Mouse (Mus musculus) neural tube, embryonic 11.5 days (tissue): ENCODE results near the gene Spaca6. TPM values are rescaled to one million over a fixed set of nuclear protein-coding genes. Genes with fewer than 3 reads are reported as not detected.

Experiments
- ATAC-seq: fragments of 200-750 bp; cut with Nextera tagmentation; 2 replicates; pipeline ENCODE4 v1.8.0; 2017; ENCODE audit warnings: moderate number of reproducible peaks, mild to moderate bottlenecking, moderate TSS enrichment, moderate library complexity; ENCODE audit not compliant: insufficient read depth, low FRiP score, low TSS enrichment
- DNase-seq: peaks from one replicate; pipeline ENCODE4 v3.0.0-alpha.2; 2015; ENCODE audit warnings: low spot score
- H3K27ac ChIP-seq: fragments of 300-500 bp; sonication (generic); 2 replicates; pipeline ENCODE4 v1.5.1; 2014; ENCODE audit warnings: low read depth, mild to moderate bottlenecking, low read length
- H3K27me3 ChIP-seq: fragments of 300-500 bp; sonication (generic); 2 replicates; pipeline ENCODE4 v1.6.1; 2014; ENCODE audit warnings: mild to moderate bottlenecking, low read length, mixed read lengths; ENCODE audit not compliant: control insufficient read depth, insufficient read depth
- H3K36me3 ChIP-seq: fragments of 300-500 bp; sonication (generic); 2 replicates; pipeline ENCODE4 v1.6.1; 2014; ENCODE audit warnings: mild to moderate bottlenecking, low read length, moderate library complexity, mixed read lengths; ENCODE audit not compliant: control insufficient read depth, insufficient read depth
- H3K4me1 ChIP-seq: fragments of 300-500 bp; sonication (generic); 2 replicates; pipeline ENCODE4 v1.6.1; 2014; ENCODE audit warnings: low read length, mixed read lengths; ENCODE audit not compliant: control insufficient read depth, insufficient read depth
- H3K4me2 ChIP-seq: fragments of 300-500 bp; sonication (generic); 2 replicates; pipeline ENCODE4 v1.6.1; 2014; ENCODE audit warnings: low read depth, mild to moderate bottlenecking, moderate library complexity
- H3K4me3 ChIP-seq: fragments of 300-500 bp; sonication (generic); 2 replicates; pipeline ENCODE4 v1.5.1; 2014; ENCODE audit warnings: low read depth, low read length
- H3K9ac ChIP-seq: fragments of 300-500 bp; sonication (generic); 2 replicates; pipeline ENCODE4 v1.6.1; 2014; ENCODE audit warnings: mild to moderate bottlenecking, low read length
- H3K9me3 ChIP-seq: fragments of 300-500 bp; sonication (generic); 2 replicates; pipeline ENCODE4 v1.6.1; 2016; ENCODE audit warnings: low read length; ENCODE audit not compliant: control insufficient read depth
- WGBS: fragments of 180-500 bp; shearing (Covaris S2); extraction: QIAGEN DNeasy Blood & Tissue Kit; methylation state at CpG from one replicate; pipeline ENCODE4 v1.1.7; 2014; 5-methylcytosine and 5-hydroxymethylcytosine counted together
- polyA plus RNA-seq: library from polyadenylated mRNA; unstranded; fragments of >200 nt; fragmentation: Nextera tagmentation; extraction: Ambion mirVana; gene quantifications from 2 replicates; pipeline ENCODE4 v1.2.1, GENCODE M21; 2014

The Spaca6 gene
- polyA plus RNA-seq, 1 experiment from 2014 or later = 22.1 TPM

GRCm38 (mm10) chr17:17828191-17828981, 1.4 kb downstream of the Spaca6 start:
- peak overlapping the region; percentile 93 for H3K9ac ChIP-seq
- no peaks in the 10 kb centered on the region for H3K27me3 ChIP-seq
- peak overlapping the region; percentile 99 for H3K27ac ChIP-seq
- peak; percentile 71 for ATAC-seq
- H3K9me3 ChIP-seq = no peaks in the 10 kb centered on the region
- DNase-seq = peak; percentile 89
- peaks cover 6% of the 10 kb centered on the region for H3K36me3 ChIP-seq
- 3% methylated on average over 6 of the region's 15 CpGs for WGBS
- peaks cover 19% of the 10 kb centered on the region for H3K4me1 ChIP-seq
- H3K4me2 ChIP-seq = peak overlapping the region; percentile 87
- peak overlapping the region; percentile 64 for H3K4me3 ChIP-seq

- peaks cover 19% of the 10 kb centered on the region for H3K4me1 ChIP-seq
- peak overlapping the region; percentile 64 for H3K4me3 ChIP-seq
- no peak for ATAC-seq
- peaks cover 6% of the 10 kb centered on the region for H3K36me3 ChIP-seq
- no peaks in the 10 kb centered on the region for H3K9me3 ChIP-seq
- peak overlapping the region; percentile 87 for H3K4me2 ChIP-seq
- DNase-seq = no peak
- WGBS = 2% methylated on average over 6 of the region's 6 CpGs
- H3K27me3 ChIP-seq = no peaks in the 10 kb centered on the region
- H3K9ac ChIP-seq = peak overlapping the region; percentile 93
- H3K27ac ChIP-seq = peak overlapping the region; percentile 99
These were observed 2.3 kb downstream of the Spaca6 start for GRCm38 (mm10) chr17:17829052-17829785.

- WGBS = 51% methylated on average over 23 of the region's 23 CpGs
These were observed 3.0 kb downstream of the Spaca6 start for GRCm38 (mm10) chr17:17829816-17830535.

GRCm38 (mm10) chr17:17830731-17831130, 3.8 kb downstream of the Spaca6 start:
- no peak overlapping the region for H3K27ac ChIP-seq
- H3K4me1 ChIP-seq = peaks cover 21% of the 10 kb centered on the region

More at GRCm38 (mm10) chr17:17829816-17830535, 3.0 kb downstream of the Spaca6 start:
- no peak for ATAC-seq
- Histone ChIP-seq H3K4me1 (peaks cover 24% of the 10 kb centered on the region), H3K36me3 (peaks cover 6% of the 10 kb centered on the region), H3K9me3 (no peaks in the 10 kb centered on the region), H3K4me3 (peak overlapping the region; percentile 64), H3K27me3 (no peaks in the 10 kb centered on the region), H3K4me2 (peak overlapping the region; percentile 87), H3K27ac (peak overlapping the region; percentile 99), H3K9ac (peak overlapping the region; percentile 93)
- DNase-seq = no peak

GRCm38 (mm10) chr17:17834896-17835295, 7.9 kb downstream of the Spaca6 start:
- Histone ChIP-seq H3K36me3 (peaks cover 13% of the 10 kb centered on the region), H3K27ac (no peak overlapping the region), H3K4me3 (no peak overlapping the region), H3K4me2 (no peak overlapping the region), H3K4me1 (peaks cover 29% of the 10 kb centered on the region), H3K27me3 (no peaks in the 10 kb centered on the region), H3K9me3 (no peaks in the 10 kb centered on the region), H3K9ac (no peak overlapping the region)
- ATAC-seq (no peak), DNase-seq (no peak)
- 29% methylated on average over 1 of the region's 1 CpGs for WGBS

More at GRCm38 (mm10) chr17:17830731-17831130, 3.8 kb downstream of the Spaca6 start:
- WGBS = 70% methylated on average over 7 of the region's 7 CpGs
- peak overlapping the region; percentile 87 for H3K4me2 ChIP-seq
- no peaks in the 10 kb centered on the region for H3K27me3 ChIP-seq
- no peaks in the 10 kb centered on the region for H3K9me3 ChIP-seq
- H3K9ac ChIP-seq = no peak overlapping the region
- peaks cover 6% of the 10 kb centered on the region for H3K36me3 ChIP-seq
- ATAC-seq (no peak), DNase-seq (no peak)
- peak overlapping the region; percentile 64 for H3K4me3 ChIP-seq

GRCm38 (mm10) chr17:17836101-17836500, 9.1 kb downstream of the Spaca6 start:
- 88% methylated on average over 5 of the region's 5 CpGs for WGBS
- Histone ChIP-seq H3K36me3 (peaks cover 12% of the 10 kb centered on the region), H3K4me3 (no peak overlapping the region), H3K9ac (no peak overlapping the region), H3K4me1 (peaks cover 18% of the 10 kb centered on the region), H3K9me3 (no peaks in the 10 kb centered on the region), H3K27me3 (no peaks in the 10 kb centered on the region), H3K4me2 (no peak overlapping the region), H3K27ac (no peak overlapping the region)
- DNase-seq (no peak), ATAC-seq (no peak)

GRCm38 (mm10) chr17:17837426-17837825, 10.5 kb downstream of the Spaca6 start:
- ATAC-seq (no peak), DNase-seq (peak; percentile 40)
- Histone ChIP-seq H3K36me3 (peaks cover 10% of the 10 kb centered on the region), H3K27me3 (no peaks in the 10 kb centered on the region), H3K4me2 (peak overlapping the region; percentile 48), H3K4me3 (peak overlapping the region; percentile 30; the same call in 1 of the 2 replicates), H3K9ac (peak overlapping the region; percentile 3; the same call in 1 of the 2 replicates), H3K4me1 (peaks cover 14% of the 10 kb centered on the region), H3K27ac (0 out of 2 replicates have a peak overlapping the region, but pooled peaks have one; percentile 3), H3K9me3 (no peaks in the 10 kb centered on the region)
- 7% methylated on average over 13 of the region's 13 CpGs for WGBS

GRCm38 (mm10) chr17:17837919-17838701, 11.2 kb downstream of the Spaca6 start:
- peak; percentile 92 for ATAC-seq
- WGBS = 1% methylated on average over 43 of the region's 43 CpGs
- Histone ChIP-seq H3K27me3 (no peaks in the 10 kb centered on the region), H3K9me3 (no peaks in the 10 kb centered on the region), H3K4me3 (peak overlapping the region; percentile 30), H3K4me1 (peaks cover 14% of the 10 kb centered on the region), H3K4me2 (peak overlapping the region; percentile 48), H3K9ac (peak overlapping the region; percentile 42), H3K27ac (peak overlapping the region; percentile 64; the same call in 1 of the 2 replicates), H3K36me3 (peaks cover 10% of the 10 kb centered on the region)
- peak; percentile 91 for DNase-seq
